Mouse (Mus musculus): ENCODE data around the gene Wdr75.

- TF ChIP-seq CTCF (conservative IDR thresholded peaks at IDR 0.05; ENCODE audit: low read length): peak; percentile 89
- TF ChIP-seq NANOG (IDR thresholded peaks at IDR 0.05; ENCODE audit: borderline replicate concordance, low read length): no peak
Observed at GRCm38 (mm10) chr1:45816889-45817288, 21.9 kb downstream of the Wdr75 start.

Measured in E14TG2a.4 (cell line).